Mouse (Mus musculus) inflammation-experienced regulatory T-cells (primary cell): ENCODE results near the gene Ambp. TPM values are rescaled to one million over a fixed set of nuclear protein-coding genes. Genes with fewer than 3 reads are reported as not detected.

ENCODE experiments used
- polyA plus RNA-seq, 2 experiments: library from polyadenylated mRNA; unstranded; fragments of 100-300 nt; shearing (Covaris generic); gene quantifications; one replicate each; pipeline ENCODE4 v1.2.1; 2017

The Ambp gene
- under 1 TPM; 0.12 to 0.29 TPM for polyA plus RNA-seq

GRCm38 (mm10) chr4:63154699-63155098 lies at the start of gene Ambp:
TSS of gene Ambp (minus strand) at chr4:63154799.

GRCm38 (mm10) chr4:63171969-63172685 lies 17.5 kb upstream of the Ambp start, which contains the start of gene Kif12:
TSS of gene Kif12 (minus strand) at chr4:63172131.

Other genes with a start within 250 kb of the Ambp start
- gene Zfp618, start 189.2 kb downstream of the Ambp start, polyA plus RNA-seq, result under 1 TPM; 0.17 to 0.77 TPM
- gene Kif12, start 17.3 kb upstream of the Ambp start, polyA plus RNA-seq, result under 1 TPM in 1 of 2 experiments, not detected in 1; 0.17 TPM
- gene Col27a1, start 59.2 kb upstream of the Ambp start, polyA plus RNA-seq, result 1 to 10 TPM in 1 of 2 experiments, under 1 TPM in 1; 0.81 to 5.5 TPM
- gene Orm1, start 189.8 kb upstream of the Ambp start, polyA plus RNA-seq, result not detected
- under 1 TPM; 0.41 to 0.50 TPM for gene Orm3, start 201.4 kb upstream of the Ambp start, polyA plus RNA-seq
- under 1 TPM in 1 of 2 experiments, not detected in 1; 0.61 TPM for gene Orm2, start 207.7 kb upstream of the Ambp start, polyA plus RNA-seq
- 100 to 1,000 TPM; 370 to 465 TPM for gene Akna, start 248.6 kb upstream of the Ambp start, polyA plus RNA-seq